Mouse (Mus musculus) limb, embryonic 11.5 days (tissue): ENCODE data around the gene Trappc11. TPM values are rescaled to one million over a fixed set of nuclear protein-coding genes. Genes with fewer than 3 reads are reported as not detected.

ENCODE experiments used
- ATAC-seq: fragments of 200-750 bp; cut with Nextera tagmentation; 2 replicates; pipeline ENCODE4 v1.8.0; 2017; ENCODE audit warnings: low read depth; ENCODE audit not compliant: insufficient number of reproducible peaks, low FRiP score, low TSS enrichment
- DNase-seq: peaks from one replicate; pipeline ENCODE4 v3.0.0-alpha.2; 2015; ENCODE audit warnings: low spot score
- H3K27ac ChIP-seq: fragments of 300-500 bp; sonication (generic); replicated peaks from 2 replicates; pipeline ENCODE4 v1.5.1; 2014; ENCODE audit warnings: low read depth, mild to moderate bottlenecking, low read length
- H3K27me3 ChIP-seq: fragments of 300-500 bp; sonication (generic); 2 replicates; pipeline ENCODE4 v1.6.1; 2014; ENCODE audit warnings: mild to moderate bottlenecking, low read length, mixed read lengths; ENCODE audit not compliant: control insufficient read depth, insufficient read depth
- H3K36me3 ChIP-seq: fragments of 300-500 bp; sonication (generic); 2 replicates; pipeline ENCODE4 v1.6.1; 2014; ENCODE audit warnings: mild to moderate bottlenecking, low read length, moderate library complexity, mixed read lengths; ENCODE audit not compliant: control insufficient read depth, insufficient read depth
- H3K4me1 ChIP-seq: fragments of 300-500 bp; sonication (generic); 2 replicates; pipeline ENCODE4 v1.6.1; 2014; ENCODE audit warnings: low read length, mixed read lengths; ENCODE audit not compliant: control insufficient read depth, insufficient read depth
- H3K4me2 ChIP-seq: fragments of 300-500 bp; sonication (generic); 2 replicates; pipeline ENCODE4 v1.6.1; 2014; ENCODE audit warnings: low read depth, mild to moderate bottlenecking, moderate library complexity; ENCODE audit not compliant: severe bottlenecking
- H3K4me3 ChIP-seq: fragments of 300-500 bp; sonication (generic); 2 replicates; pipeline ENCODE4 v1.5.1; 2014; ENCODE audit warnings: low read depth, low read length
- H3K9ac ChIP-seq: fragments of 300-500 bp; sonication (generic); 2 replicates; pipeline ENCODE4 v1.6.1; 2014; ENCODE audit warnings: mild to moderate bottlenecking, low read length
- H3K9me3 ChIP-seq: fragments of 300-500 bp; sonication (generic); 2 replicates; pipeline ENCODE4 v1.6.1; 2016; ENCODE audit warnings: low read length; ENCODE audit not compliant: control insufficient read depth
- WGBS: fragments of 180-500 bp; shearing (Covaris S2); extraction: QIAGEN DNeasy Blood & Tissue Kit; methylation state at CpG from one replicate; pipeline ENCODE4 v1.1.7; 2014; 5-methylcytosine and 5-hydroxymethylcytosine counted together
- polyA plus RNA-seq: library from polyadenylated mRNA; unstranded; fragments of >200 nt; fragmentation: Nextera tagmentation; extraction: Ambion mirVana; gene quantifications from 2 replicates; pipeline ENCODE4 v1.2.1, GENCODE M21; 2014

Gene Trappc11
- polyA plus RNA-seq, 1 experiment from 2014 or later: 39.3 TPM

GRCm38 (mm10) chr8:47556446-47556845, 23.2 kb upstream of the Trappc11 start:
- H3K27ac ChIP-seq: no peak overlapping the region
- H3K9ac ChIP-seq: no peak overlapping the region
- no peaks in the 10 kb centered on the region for H3K4me1 ChIP-seq
- H3K9me3 ChIP-seq: no peaks in the 10 kb centered on the region
- H3K36me3 ChIP-seq: no peaks in the 10 kb centered on the region
- no peak overlapping the region for H3K4me3 ChIP-seq
- WGBS: 90% methylated on average over 7 of the region's 7 CpGs
- ATAC-seq (no peak), DNase-seq (no peak)
- no peaks in the 10 kb centered on the region for H3K27me3 ChIP-seq
- no peak overlapping the region for H3K4me2 ChIP-seq

GRCm38 (mm10) chr8:47553613-47554012, 20.3 kb upstream of the Trappc11 start:
- peaks cover 3% of the 10 kb centered on the region; the same call in 1 of the 2 replicates for H3K36me3 ChIP-seq
- H3K4me1 ChIP-seq: no peaks in the 10 kb centered on the region
- no peak overlapping the region for H3K4me3 ChIP-seq
- no peak for ATAC-seq
- H3K27ac ChIP-seq: no peak overlapping the region
- H3K27me3 ChIP-seq: no peaks in the 10 kb centered on the region
- H3K9ac ChIP-seq: no peak overlapping the region
- H3K4me2 ChIP-seq: no peak overlapping the region
- WGBS: 90% methylated on average over 6 of the region's 6 CpGs
- DNase-seq: no peak
- no peaks in the 10 kb centered on the region for H3K9me3 ChIP-seq

GRCm38 (mm10) chr8:47547102-47547501, 13.8 kb upstream of the Trappc11 start:
- 96% methylated on average over 10 of the region's 10 CpGs for WGBS
- no peaks in the 10 kb centered on the region for H3K4me1 ChIP-seq
- DNase-seq (no peak), ATAC-seq (no peak)
- no peaks in the 10 kb centered on the region for H3K27me3 ChIP-seq
- no peak overlapping the region for H3K27ac ChIP-seq
- H3K9me3 ChIP-seq: no peaks in the 10 kb centered on the region
- no peak overlapping the region for H3K4me3 ChIP-seq
- H3K36me3 ChIP-seq: peaks cover 11% of the 10 kb centered on the region; the same call in 1 of the 2 replicates
- no peak overlapping the region for H3K4me2 ChIP-seq
- no peak overlapping the region for H3K9ac ChIP-seq

GRCm38 (mm10) chr8:47544094-47544493, 10.8 kb upstream of the Trappc11 start:
- Histone ChIP-seq H3K9me3 (no peaks in the 10 kb centered on the region), H3K9ac (no peak overlapping the region), H3K27ac (no peak overlapping the region), H3K4me2 (no peak overlapping the region), H3K36me3 (peaks cover 8% of the 10 kb centered on the region; the same call in 1 of the 2 replicates), H3K4me3 (no peak overlapping the region), H3K27me3 (no peaks in the 10 kb centered on the region), H3K4me1 (no peaks in the 10 kb centered on the region)
- ATAC-seq (no peak), DNase-seq (no peak)
- 93% methylated on average over 5 of the region's 5 CpGs for WGBS

- no peak overlapping the region for H3K4me2 ChIP-seq
- no peak for DNase-seq
- no peak for ATAC-seq
- H3K4me1 ChIP-seq: no peaks in the 10 kb centered on the region
- H3K27ac ChIP-seq: no peak overlapping the region
- no peaks in the 10 kb centered on the region for H3K9me3 ChIP-seq
- H3K36me3 ChIP-seq: peaks cover 4% of the 10 kb centered on the region; the same call in 1 of the 2 replicates
- H3K4me3 ChIP-seq: no peak overlapping the region
- 94% methylated on average over 16 of the region's 16 CpGs for WGBS
- H3K27me3 ChIP-seq: no peaks in the 10 kb centered on the region
- no peak overlapping the region for H3K9ac ChIP-seq
Observed at GRCm38 (mm10) chr8:47542746-47543145, 9.5 kb upstream of the Trappc11 start.

GRCm38 (mm10) chr8:47538323-47538722, 5.1 kb upstream of the Trappc11 start:
- no peak for ATAC-seq
- Histone ChIP-seq H3K4me3 (no peak overlapping the region), H3K27me3 (no peaks in the 10 kb centered on the region), H3K36me3 (no peaks in the 10 kb centered on the region), H3K9me3 (no peaks in the 10 kb centered on the region), H3K9ac (no peak overlapping the region), H3K4me2 (no peak overlapping the region), H3K27ac (no peak overlapping the region), H3K4me1 (no peaks in the 10 kb centered on the region)
- WGBS: 91% methylated on average over 4 of the region's 4 CpGs
- no peak for DNase-seq

GRCm38 (mm10) chr8:47528094-47528493, 5.2 kb downstream of the Trappc11 start:
- Histone ChIP-seq H3K27me3 (no peaks in the 10 kb centered on the region), H3K4me3 (no peak overlapping the region), H3K9me3 (no peaks in the 10 kb centered on the region), H3K4me1 (peaks cover 4% of the 10 kb centered on the region; the same call in 1 of the 2 replicates), H3K4me2 (no peak overlapping the region), H3K36me3 (peaks cover 3% of the 10 kb centered on the region; the same call in 1 of the 2 replicates), H3K9ac (no peak overlapping the region), H3K27ac (no peak overlapping the region)
- 91% methylated on average over 1 of the region's 1 CpGs for WGBS
- ATAC-seq (no peak), DNase-seq (no peak)

- H3K36me3 ChIP-seq: peaks cover 10% of the 10 kb centered on the region
- 94% methylated on average over 15 of the region's 15 CpGs for WGBS
- DNase-seq: no peak
Observed at GRCm38 (mm10) chr8:47513601-47514000, 19.7 kb downstream of the Trappc11 start.

GRCm38 (mm10) chr8:47510930-47511329, 22.3 kb downstream of the Trappc11 start:
- no peaks in the 10 kb centered on the region for H3K9me3 ChIP-seq
- ATAC-seq (no peak), DNase-seq (no peak)
- H3K36me3 ChIP-seq: peaks cover 8% of the 10 kb centered on the region
- H3K27me3 ChIP-seq: no peaks in the 10 kb centered on the region
- H3K9ac ChIP-seq: no peak overlapping the region
- H3K4me3 ChIP-seq: no peak overlapping the region
- no peak overlapping the region for H3K27ac ChIP-seq
- no peaks in the 10 kb centered on the region for H3K4me1 ChIP-seq
- 92% methylated on average over 9 of the region's 9 CpGs for WGBS
- no peak overlapping the region for H3K4me2 ChIP-seq

More at GRCm38 (mm10) chr8:47513601-47514000, 19.7 kb downstream of the Trappc11 start:
- no peaks in the 10 kb centered on the region for H3K4me1 ChIP-seq
- no peaks in the 10 kb centered on the region for H3K27me3 ChIP-seq
- H3K9me3 ChIP-seq: no peaks in the 10 kb centered on the region
- ATAC-seq: no peak
- no peak overlapping the region for H3K9ac ChIP-seq
- no peak overlapping the region for H3K27ac ChIP-seq
- H3K4me3 ChIP-seq: no peak overlapping the region
- H3K4me2 ChIP-seq: no peak overlapping the region
